Mouse (Mus musculus): Measurements from ENCODE around the gene Il16.

DNA sequence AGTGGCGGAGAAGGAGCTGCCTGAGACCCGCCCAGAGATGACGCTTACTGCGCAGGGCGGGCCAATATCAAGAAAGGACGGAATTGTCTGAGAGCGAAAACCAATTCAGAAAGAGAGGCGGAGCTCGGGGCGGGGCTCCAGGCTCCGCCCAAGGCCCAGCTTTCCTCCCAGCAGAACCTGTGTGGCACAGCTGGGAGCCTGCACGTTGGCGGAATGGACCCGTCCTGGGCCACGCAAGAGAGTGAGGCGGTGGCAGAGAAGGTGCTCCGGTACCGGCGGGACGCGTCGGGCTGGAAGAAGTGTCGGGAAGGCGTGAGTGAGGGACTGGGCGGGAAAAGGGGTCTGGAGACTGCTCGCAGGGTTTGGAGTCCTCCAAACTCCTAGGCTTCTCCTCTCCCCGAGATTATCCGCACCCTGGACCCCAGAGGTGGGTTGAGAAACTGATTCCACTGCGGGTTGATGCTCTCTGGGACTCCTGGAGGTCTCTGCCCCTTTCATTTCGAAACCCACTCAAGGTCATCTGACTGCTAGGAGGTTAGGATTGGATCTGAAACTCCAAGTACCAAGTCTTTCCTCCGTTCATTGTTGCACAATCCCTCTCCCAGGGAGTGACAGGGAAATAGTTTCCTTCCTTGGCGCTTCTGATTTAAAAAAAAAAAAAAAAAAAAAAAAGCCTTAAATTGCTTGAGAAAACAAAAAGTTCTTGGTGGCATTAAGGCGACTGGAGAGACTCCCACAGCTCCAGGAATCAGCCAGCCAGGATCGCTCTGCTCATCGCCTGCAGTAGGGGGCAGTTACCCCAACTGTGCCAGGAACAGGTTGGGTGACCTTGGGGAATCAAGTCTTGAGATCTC lies 113.5 kb downstream of the Il16 start, which contains the start of gene Stard5:
- TF ChIP-seq POLR2A (IDR thresholded peaks at IDR 0.05; ENCODE audit: insufficient read depth, low read depth, low read length), result 0 out of 2 replicates have a peak, but pooled peaks have one; percentile 53
- no peak for TF ChIP-seq CTCF (IDR thresholded peaks at IDR 0.05; ENCODE audit: insufficient read depth, low read depth, low read length)
